Mouse (Mus musculus) heart, embryonic 10.5 days (tissue): ENCODE results near the gene Ang5. TPM values are rescaled to one million over a fixed set of nuclear protein-coding genes. Genes with fewer than 3 reads are reported as not detected.
"Not testable (repeated sequence)": the region's sequence is repeated elsewhere in the genome, so short reads cannot be mapped to it uniquely, and the experiment has no call there.

Experiments used
- DNase-seq: peaks from one replicate; pipeline ENCODE4 v3.0.0-alpha.2; 2017; ENCODE audit warnings: low spot score
- H3K27ac ChIP-seq: fragments of 300-500 bp; sonication (generic); 2 replicates; pipeline ENCODE4 v1.5.1; 2016; ENCODE audit warnings: mild to moderate bottlenecking
- H3K27me3 ChIP-seq: fragments of 300-500 bp; sonication (generic); 2 replicates; pipeline ENCODE4 v1.6.1; 2016; ENCODE audit warnings: mild to moderate bottlenecking; ENCODE audit not compliant: poor library complexity, insufficient read depth, severe bottlenecking
- H3K36me3 ChIP-seq: fragments of 300-500 bp; sonication (generic); 2 replicates; pipeline ENCODE4 v1.6.1; 2016; ENCODE audit warnings: mild to moderate bottlenecking, moderate library complexity
- H3K4me1 ChIP-seq: fragments of 300-500 bp; sonication (generic); 2 replicates; pipeline ENCODE4 v1.6.1; 2016; ENCODE audit warnings: mild to moderate bottlenecking
- H3K4me3 ChIP-seq: fragments of 300-500 bp; sonication (generic); 2 replicates; pipeline ENCODE4 v1.5.1; 2016; ENCODE audit warnings: mild to moderate bottlenecking, moderate library complexity
- H3K9me3 ChIP-seq: fragments of 300-500 bp; sonication (generic); 2 replicates; pipeline ENCODE4 v1.6.1; 2016; ENCODE audit warnings: mild to moderate bottlenecking, moderate library complexity
- WGBS: fragments of 180-500 bp; shearing (Covaris S2); methylation state at CpG from one replicate; pipeline ENCODE4 v1.1.7; 2016; 5-methylcytosine and 5-hydroxymethylcytosine counted together
- polyA plus RNA-seq: library from polyadenylated mRNA; unstranded; fragments of >200 nt; fragmentation: Nextera tagmentation; extraction: Ambion mirVana; gene quantifications from 2 replicates; pipeline ENCODE4 v1.2.1, GENCODE M21; 2016

The Ang5 gene
- polyA plus RNA-seq: not detected in 2 replicates

DNA sequence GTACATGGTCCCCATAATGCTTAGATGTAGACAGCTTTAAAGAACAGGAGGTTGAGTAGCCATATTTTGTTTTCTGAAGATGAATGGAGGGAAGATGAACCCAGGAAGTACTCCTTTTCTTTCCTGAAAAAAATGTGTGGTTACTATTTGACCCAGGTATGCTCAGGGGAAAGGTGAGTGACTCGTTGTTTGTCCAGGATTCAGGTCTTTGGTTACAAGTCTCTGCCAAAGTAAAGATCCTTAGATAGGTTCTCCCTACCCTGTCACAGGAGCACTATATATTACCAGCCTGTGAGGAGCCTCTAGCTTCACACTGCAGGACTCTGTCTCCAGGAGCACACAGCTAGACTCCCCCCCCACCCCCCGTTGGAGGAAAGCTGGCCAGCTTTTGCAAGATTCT is at the start of gene Ang5:
Gene Ang5 (plus strand): TSS at position 301 of the 400 bp plus-strand sequence.
- H3K36me3 ChIP-seq, H3K9me3 ChIP-seq, H3K27me3 ChIP-seq, DNase-seq, H3K4me3 ChIP-seq, H3K27ac ChIP-seq, H3K4me1 ChIP-seq: not testable (repeated sequence)
- no CpG with 5 or more reads among the region's 2 CpGs for WGBS

DNA sequence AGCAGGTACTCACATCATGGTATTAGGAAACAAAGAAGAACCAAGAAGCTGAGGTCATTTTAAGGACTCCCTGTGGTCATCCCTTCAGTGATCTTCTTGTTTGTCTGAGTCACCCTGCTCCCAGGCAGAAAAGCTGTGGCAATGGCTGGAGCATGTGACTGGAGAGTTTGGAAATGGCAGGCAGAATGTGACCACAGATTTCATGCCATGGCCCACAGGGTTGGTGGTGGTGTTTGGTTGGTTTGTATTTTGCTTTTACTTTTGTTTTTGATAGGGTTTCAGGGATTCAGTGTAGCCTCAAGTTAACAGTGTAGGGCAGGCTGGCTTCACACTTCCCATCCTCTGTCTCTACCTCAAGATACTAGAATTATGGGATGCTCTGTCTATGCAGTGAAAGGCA is 38.7 kb upstream of the Ang5 start:
- not testable (repeated sequence) for DNase-seq, H3K27ac ChIP-seq, H3K9me3 ChIP-seq, H3K4me1 ChIP-seq, H3K4me3 ChIP-seq, H3K27me3 ChIP-seq, H3K36me3 ChIP-seq

DNA sequence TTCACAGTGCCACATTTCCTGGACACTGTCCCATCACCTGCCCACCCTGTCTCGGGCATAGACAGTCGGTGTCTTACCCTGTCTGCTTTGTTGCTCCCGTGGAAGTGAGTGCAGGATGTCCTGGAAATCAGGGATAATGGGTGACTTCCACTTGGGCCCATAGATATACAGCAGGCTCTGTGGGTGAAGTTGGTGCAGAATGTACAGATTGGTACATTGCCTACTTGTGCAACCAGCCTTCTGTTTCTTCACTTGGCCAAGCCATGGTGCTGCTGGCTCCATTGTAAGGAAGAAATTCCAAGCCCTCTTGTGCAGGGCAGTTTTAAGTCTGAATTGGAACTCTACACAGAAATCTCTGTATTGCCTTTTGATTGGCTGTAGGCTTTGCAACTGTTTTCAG is 33.4 kb upstream of the Ang5 start, which contains the start of gene Ear10:
Gene Ear10 (minus strand): TSS at position 101 of the 400 bp plus-strand sequence.
- H3K27me3 ChIP-seq, H3K27ac ChIP-seq, DNase-seq, H3K36me3 ChIP-seq, H3K9me3 ChIP-seq, H3K4me3 ChIP-seq, H3K4me1 ChIP-seq: not testable (repeated sequence)
- 75% methylated on average over 3 of the region's 3 CpGs for WGBS

DNA sequence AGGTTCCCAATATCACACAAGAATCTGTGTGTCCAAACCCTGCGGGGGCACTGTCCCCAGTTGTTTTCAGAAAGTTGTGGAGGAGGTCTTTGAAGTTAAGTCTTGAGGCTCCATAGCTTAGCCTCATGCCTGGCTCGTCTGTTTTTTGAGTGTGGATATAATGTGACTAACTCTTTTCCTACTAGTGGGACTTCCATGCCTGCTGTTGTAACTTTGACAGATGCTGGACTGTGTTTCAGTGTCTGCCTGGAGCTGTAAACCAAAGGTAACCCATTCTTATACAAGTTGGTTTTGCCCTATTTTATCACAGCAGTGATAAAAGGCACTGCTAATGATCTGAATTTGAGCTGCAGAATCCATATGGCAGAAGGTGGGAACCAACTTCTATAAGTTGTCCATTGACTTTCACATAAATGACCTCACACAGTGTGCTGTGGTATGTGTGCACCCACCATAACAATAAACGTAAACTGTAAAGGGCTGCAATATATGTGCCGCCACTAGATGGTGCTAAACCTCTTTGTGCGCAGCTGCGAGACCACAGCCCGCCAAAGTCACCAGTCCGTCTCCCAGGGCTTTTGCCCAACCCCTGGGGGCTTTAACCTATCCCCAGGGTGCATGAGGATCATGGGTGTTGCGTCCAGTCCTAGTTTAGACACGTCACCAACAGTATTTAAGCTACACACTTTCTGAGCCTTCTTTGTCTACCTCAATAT is 32.0 kb upstream of the Ang5 start, which contains the start of gene Gm8113:
Gene Gm8113 (plus strand): TSS at position 703 of the 716 bp plus-strand sequence.
- not testable (repeated sequence) for H3K27me3 ChIP-seq, H3K4me1 ChIP-seq, H3K9me3 ChIP-seq, H3K36me3 ChIP-seq
- peak within 1 kb of the TSS; percentile 57 for H3K4me3 ChIP-seq
- 9% methylated on average over 10 of the region's 10 CpGs for WGBS
- H3K27ac ChIP-seq: peak within 1 kb of the TSS; percentile 90
- peak; percentile 92 for DNase-seq

DNA sequence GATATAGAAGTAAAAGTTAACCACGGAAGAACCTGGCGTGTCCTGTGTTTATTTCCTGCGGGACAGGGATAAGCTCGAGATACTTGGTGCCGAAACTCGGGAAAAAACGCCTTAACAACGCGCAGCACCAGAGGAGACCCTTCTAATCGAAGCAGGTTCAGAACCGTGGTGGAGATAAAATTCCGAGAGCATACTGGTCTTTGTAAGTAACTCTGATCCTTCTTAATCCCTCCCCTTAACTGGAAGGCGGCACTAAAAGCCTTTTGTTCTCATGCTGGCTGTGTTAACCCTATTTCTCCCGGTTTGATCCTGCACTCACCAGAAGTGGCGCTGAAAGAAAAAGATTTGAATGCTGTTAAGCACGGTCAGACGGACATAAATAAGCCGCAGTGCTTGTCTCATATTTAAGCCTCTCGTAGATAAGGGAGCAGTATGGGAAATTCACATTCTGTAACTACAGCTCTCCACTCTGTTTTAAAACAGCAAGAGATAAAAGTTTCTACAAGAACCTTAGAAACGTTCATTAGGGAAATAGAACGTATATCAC is 31.4 kb upstream of the Ang5 start:
- 7% methylated on average over 21 of the region's 21 CpGs for WGBS
- peak; percentile 83 for DNase-seq

DNA sequence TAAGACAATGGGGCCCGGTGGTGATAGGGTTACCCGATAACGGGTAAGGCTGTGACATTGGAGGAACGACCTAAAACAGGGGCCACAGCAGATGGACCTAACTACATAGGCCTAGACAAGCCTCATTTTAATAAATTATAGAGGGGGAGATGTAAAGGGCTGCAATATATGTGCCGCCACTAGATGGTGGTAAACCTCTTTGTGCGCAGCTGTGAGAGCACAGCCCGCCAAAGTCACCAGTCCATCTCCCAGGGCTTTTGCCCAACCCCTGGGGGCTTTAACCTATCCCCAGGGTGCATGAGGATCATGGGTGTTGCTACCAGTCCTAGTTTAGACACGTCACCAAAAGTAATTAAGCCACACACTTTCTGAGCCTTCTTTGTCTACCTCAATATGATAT is 23.9 kb upstream of the Ang5 start:
- not testable (repeated sequence) for DNase-seq, H3K4me3 ChIP-seq, H3K4me1 ChIP-seq, H3K27me3 ChIP-seq, H3K27ac ChIP-seq, H3K36me3 ChIP-seq, H3K9me3 ChIP-seq
- 19% methylated on average over 8 of the region's 8 CpGs for WGBS

More for the DNA sequence above, 31.4 kb upstream of the Ang5 start:
- not testable (repeated sequence) for H3K9me3 ChIP-seq, H3K27me3 ChIP-seq, H3K36me3 ChIP-seq, H3K4me1 ChIP-seq
- Histone ChIP-seq H3K4me3 (peak overlapping the region; percentile 57), H3K27ac (peak overlapping the region; percentile 90)

DNA sequence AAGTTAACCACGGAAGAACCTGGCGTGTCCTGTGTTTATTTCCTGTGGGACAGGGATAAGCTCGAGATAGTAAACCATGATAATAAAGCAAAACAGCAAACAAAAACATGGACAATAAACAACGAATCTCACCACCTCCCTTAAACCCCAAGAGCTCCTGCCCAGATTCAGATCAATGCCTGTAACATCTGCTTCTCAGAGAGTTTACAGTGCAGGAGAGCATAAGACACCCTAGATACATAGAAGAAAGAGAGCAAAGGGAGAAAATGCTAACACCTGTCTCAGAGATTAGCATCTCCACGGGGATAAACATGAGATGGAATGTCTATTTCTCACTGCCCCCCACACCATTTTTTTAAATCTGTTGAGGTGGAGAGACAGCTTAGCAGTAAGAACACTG is 23.5 kb upstream of the Ang5 start:
- not testable (repeated sequence) for H3K27me3 ChIP-seq, H3K9me3 ChIP-seq, H3K4me3 ChIP-seq, H3K36me3 ChIP-seq, H3K4me1 ChIP-seq, H3K27ac ChIP-seq, DNase-seq
- WGBS: 50% methylated on average over 5 of the region's 5 CpGs

DNA sequence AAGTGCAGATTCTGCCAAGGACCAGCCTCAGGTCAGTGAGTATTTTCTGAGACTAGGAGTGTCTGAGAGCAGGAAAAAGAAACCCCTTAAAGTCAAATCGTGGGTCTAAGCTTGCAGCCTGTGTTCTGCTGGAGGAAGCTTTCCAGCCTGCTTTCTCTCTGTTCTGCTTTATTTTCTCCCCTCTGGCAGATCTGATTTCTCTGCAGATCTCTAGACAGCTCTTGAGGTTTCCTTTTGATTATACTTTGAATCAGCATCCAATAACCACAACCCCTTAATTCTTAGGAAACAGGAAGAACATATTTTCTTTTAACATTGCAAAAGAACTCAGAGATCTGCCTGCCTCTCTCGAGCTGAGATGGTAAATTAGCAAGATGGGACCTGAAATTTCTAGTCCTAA is 3.5 kb upstream of the Ang5 start:
- H3K27ac ChIP-seq, H3K27me3 ChIP-seq, H3K9me3 ChIP-seq, H3K36me3 ChIP-seq, DNase-seq, H3K4me3 ChIP-seq, H3K4me1 ChIP-seq: not testable (repeated sequence)
- whole genome bisulfite sequencing: 41% methylated on average over 2 of the region's 2 CpGs

DNA sequence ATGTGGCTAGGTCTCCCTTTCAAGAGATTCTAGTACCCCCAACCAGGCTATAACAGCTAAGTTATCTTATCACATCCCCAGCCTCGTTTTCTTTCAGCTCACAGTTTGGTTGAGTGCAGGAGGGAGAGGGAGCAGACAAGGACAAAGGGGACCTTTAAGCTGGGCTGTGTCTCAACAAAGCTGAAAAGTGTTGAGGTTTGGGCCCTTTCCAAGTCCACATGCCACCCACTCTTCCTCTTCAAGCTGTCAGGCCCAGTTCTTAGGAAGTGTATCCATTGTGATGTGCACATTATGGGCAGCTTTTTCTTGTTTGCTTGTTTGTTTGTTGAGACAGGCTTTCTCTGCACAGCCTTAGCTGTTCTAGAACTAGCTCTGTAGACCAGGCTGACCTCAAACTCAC is 1.8 kb upstream of the Ang5 start:
- H3K36me3 ChIP-seq, H3K4me1 ChIP-seq, DNase-seq, H3K4me3 ChIP-seq, H3K27ac ChIP-seq, H3K9me3 ChIP-seq, H3K27me3 ChIP-seq: not testable (repeated sequence)
- WGBS: no CpG with 5 or more reads among the region's 1 CpGs

DNA sequence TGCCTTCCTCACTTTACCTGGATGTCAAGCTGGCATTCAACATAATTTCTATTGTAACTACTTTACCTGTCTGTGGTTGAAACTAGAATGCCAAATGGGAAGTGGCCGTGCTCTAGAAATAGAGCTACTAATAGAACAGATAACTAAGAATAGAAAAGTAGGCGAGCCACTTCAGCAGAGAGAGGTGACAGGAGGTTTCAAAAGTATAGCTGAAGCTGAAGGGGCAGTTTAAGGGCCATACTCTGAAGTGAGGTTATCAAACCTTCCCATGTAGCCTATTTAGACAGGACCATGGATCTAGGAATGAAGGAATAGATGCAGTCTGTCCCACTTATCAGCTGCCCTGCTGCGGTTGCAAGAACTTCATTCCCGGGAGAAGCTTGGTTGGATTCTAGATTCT is 26.6 kb downstream of the Ang5 start:
- H3K36me3 ChIP-seq: no peaks in the 10 kb centered on the region
- no peaks in the 10 kb centered on the region for H3K27me3 ChIP-seq
- no peak overlapping the region for H3K27ac ChIP-seq
- WGBS: 35% methylated on average over 4 of the region's 4 CpGs
- no peaks in the 10 kb centered on the region for H3K9me3 ChIP-seq
- H3K4me1 ChIP-seq: peaks cover 5% of the 10 kb centered on the region; the same call in 1 of the 2 replicates
- no peak overlapping the region for H3K4me3 ChIP-seq
- DNase-seq: no peak

DNA sequence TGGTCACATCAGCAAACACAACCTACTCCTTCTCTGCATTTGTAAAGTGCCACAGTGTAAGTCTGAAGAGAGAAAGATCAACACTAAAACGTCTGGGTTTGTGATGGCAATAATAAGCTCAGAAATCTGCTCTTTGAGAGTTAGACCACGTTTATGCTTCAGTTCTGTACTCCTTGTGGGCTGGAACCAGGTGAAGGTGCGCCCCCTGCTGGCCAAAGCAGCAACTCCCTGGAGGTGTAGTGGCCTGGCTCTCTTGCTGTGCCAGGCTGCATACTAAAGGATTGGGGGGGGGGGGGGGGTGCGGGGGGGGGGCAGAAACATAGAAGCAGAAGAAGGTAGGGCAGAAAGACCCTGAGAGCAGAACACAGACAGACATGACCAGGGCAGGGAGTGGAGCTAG is 27.0 kb downstream of the Ang5 start:
- H3K4me3 ChIP-seq: no peak overlapping the region
- WGBS: under 1% methylated on average over 4 of the region's 4 CpGs
- no peaks in the 10 kb centered on the region for H3K27me3 ChIP-seq
- peak; percentile 86 for DNase-seq
- no peaks in the 10 kb centered on the region for H3K9me3 ChIP-seq
- peak overlapping the region; percentile 22; the same call in 1 of the 2 replicates for H3K27ac ChIP-seq
- H3K36me3 ChIP-seq: no peaks in the 10 kb centered on the region
- H3K4me1 ChIP-seq: peaks cover 5% of the 10 kb centered on the region; the same call in 1 of the 2 replicates

DNA sequence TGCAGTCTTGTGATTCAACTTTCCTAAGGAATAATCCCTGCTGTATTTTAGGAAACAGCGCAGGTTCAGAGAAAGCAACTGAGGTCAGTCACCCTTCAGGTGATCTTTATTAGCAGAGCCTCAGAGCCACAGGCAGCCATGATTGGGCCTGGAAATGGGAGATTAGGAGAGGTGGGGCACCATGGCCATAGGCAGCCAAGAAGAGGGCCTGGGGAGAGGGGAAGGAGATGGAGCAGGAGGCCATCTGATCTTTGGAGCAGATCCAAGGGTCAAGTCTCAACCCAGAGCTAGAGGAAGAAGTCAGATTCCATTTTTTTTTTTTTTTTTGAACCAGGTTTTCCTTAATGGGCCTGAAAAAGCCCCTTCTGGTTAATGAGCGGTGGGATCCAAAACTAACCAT is 29.3 kb downstream of the Ang5 start:
- Histone ChIP-seq H3K27me3 (no peaks in the 10 kb centered on the region), H3K4me3 (no peak overlapping the region), H3K27ac (no peak overlapping the region), H3K4me1 (peaks cover 5% of the 10 kb centered on the region; the same call in 1 of the 2 replicates), H3K9me3 (no peaks in the 10 kb centered on the region), H3K36me3 (no peaks in the 10 kb centered on the region)
- no peak for DNase-seq
- WGBS: 91% methylated on average over 2 of the region's 2 CpGs

DNA sequence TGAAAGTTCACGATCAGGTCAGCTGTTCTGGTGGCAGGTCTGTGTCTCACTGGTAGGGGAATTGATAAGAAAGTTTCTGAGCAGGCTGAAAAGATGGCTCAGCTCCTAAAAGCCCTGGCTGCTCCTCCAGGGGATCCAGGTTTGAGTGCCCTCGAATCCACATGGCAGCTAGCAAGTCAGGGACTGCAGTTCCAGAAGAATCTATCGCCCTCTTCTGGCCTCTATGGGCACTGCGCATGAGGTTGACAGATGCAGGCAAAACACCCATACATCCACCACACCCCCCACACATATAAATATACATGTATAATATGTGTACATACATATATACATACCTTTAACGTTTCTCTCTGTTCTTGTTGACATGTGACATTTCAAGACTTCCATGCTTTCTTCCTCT is 30.5 kb downstream of the Ang5 start:
- 8% methylated on average over 5 of the region's 5 CpGs for WGBS
- not testable (repeated sequence) for H3K4me1 ChIP-seq, H3K36me3 ChIP-seq, H3K4me3 ChIP-seq, H3K27ac ChIP-seq, H3K9me3 ChIP-seq, H3K27me3 ChIP-seq
- peak; percentile 85 for DNase-seq
